Mouse (Mus musculus) spleen, adult 2 months (tissue): Measurements from ENCODE around the gene Dctn1.

ENCODE experiments used
- CTCF ChIP-seq: fragments of 200-500 bp; IDR thresholded peaks from 2 replicates; pipeline ENCODE4 v1.5.1; 2011; ENCODE audit warnings: mild to moderate bottlenecking, inconsistent platforms; ENCODE audit not compliant: insufficient read depth, insufficient read length, insufficient replicate concordance; ENCODE audit errors: extremely low read depth
- POLR2A ChIP-seq: fragments of 200-500 bp; IDR thresholded peaks from 2 replicates; pipeline ENCODE4 v1.6.1; 2011; ENCODE audit warnings: low read depth, low read length, inconsistent platforms

DNA sequence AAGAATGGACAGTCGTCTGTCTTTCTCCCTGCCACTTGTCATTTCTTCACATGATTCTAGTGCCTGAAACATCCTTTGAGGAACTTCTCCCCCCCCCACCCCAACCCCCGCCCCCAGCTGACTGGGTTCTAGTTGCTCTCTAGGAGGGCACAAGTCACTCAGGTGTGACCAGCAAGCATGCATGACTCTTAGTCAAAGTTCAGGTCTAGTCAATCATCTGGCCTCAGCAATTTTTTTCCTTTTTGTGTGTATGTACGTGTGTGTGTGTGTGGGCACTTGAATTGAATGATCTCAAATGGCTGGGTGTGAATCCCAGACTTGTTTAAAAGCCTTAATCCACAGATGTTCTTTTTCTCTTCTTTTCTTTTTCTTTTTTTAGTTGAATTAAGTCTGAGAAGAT lies 31.5 kb upstream of the Dctn1 start:
- TF ChIP-seq CTCF, result no peak
- TF ChIP-seq POLR2A, result no peak
